Mouse (Mus musculus): ENCODE measurements around the gene Arhgap10.

The Arhgap10 gene

DNA sequence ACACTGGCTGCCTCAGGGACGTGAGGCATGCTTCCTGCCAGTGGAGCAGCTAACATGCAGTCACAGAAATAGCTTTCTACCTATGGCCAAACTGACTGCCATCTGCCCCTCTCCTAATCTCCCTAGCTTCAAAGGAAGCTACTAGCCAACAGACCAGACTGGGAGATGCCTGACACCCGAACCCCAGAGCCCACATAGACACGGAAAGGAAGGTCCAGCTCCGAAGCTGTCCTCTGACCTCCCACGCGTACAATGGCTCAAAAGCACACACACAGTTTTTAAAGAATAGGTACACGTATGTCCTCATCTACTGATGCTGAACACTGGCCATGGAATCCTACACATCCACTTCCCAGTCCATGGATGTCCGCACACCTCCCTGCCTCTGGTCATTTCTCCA lies 2.0 kb downstream of the Arhgap10 start:
- peak; percentile 69 to 73 for DNase-seq

DNA sequence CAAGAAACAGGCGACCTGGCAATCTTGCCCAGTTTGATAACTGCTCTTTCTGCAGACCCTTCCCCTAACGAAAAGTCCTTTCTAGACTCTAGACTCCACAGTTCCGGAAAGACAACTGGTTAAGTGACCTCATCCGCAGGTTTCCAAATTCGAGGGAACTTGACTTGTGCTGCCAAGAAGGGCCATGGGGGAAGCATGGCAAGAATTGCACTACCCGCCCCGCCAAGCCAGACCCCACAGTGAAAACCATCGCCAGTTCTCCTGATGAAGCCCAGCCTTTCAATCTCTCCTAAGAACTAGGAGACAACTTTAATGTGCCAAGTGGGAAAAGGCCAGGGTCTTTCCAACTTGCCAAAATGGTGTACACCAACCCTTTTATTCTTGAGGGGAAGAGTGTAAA lies 2.6 kb downstream of the Arhgap10 start:
- DNase-seq = peak; percentile 79 to 81

- no peak for DNase-seq
These were observed 5.8 kb downstream of the Arhgap10 start for GRCm38 (mm10) chr8:77511750-77512493.

DNA sequence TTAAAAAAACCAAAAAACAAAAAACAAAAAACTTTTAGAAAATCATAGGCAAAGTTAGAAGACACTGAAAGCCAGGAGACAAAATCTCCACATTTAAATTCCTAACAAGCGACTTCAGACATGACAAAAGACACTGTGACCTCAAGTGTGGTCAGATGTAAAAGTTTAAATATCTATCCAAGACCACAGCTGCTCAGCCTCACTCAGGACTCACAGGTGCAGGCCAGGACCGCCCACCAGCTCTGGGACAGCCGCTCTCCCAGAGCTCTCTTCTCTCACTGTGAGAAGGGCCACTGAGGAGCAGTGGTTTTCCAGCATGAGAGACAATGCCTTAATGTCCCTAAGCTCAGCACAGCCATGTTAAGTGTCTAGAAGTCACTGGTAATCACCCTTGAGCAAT lies 7.3 kb downstream of the Arhgap10 start:
- DNase-seq = no peak

DNA sequence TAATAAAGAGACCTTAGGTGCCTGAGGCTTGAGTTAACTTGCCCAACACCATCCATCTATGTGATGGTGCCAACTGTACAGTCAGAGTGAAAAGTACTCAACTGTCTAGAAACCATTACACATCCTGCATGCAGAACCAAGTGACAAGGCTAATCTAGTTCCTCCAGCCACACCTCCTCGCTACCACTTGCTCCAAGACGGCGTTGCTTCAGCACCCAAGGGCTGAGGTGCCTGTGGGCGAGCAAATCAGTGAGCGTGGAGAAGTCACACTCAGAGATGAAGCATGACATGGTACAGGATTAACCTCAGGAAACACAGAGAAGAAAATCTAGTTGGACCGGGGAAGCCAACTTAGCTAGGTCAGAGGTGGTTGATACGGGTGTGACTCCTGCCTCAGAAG lies 8.7 kb downstream of the Arhgap10 start:
- no peak for DNase-seq

DNA sequence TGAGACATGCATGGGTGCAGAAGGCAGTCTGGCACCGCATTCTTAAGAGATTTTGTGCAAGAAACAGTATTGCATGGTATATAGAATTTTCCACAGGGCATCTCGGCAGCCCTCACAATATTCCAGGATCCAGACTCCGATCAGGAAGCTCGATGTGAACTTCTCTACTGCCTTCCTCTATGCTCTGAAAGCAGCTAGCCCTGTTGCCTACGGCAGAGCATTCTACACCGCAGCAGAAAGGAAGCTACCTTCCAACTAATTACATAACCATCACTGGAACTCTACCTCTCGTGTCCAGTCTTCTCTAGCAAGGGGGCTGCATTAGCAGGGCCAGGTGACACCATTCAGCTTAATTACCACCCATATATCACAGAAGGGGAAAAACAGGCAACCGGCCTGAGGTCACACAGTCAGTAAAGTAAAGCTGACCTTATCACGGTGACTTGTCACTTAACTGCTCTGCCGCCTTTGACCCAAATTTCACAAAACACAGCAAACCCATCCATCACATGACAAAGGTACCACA lies 10.2 kb downstream of the Arhgap10 start:
- no peak for DNase-seq

DNA sequence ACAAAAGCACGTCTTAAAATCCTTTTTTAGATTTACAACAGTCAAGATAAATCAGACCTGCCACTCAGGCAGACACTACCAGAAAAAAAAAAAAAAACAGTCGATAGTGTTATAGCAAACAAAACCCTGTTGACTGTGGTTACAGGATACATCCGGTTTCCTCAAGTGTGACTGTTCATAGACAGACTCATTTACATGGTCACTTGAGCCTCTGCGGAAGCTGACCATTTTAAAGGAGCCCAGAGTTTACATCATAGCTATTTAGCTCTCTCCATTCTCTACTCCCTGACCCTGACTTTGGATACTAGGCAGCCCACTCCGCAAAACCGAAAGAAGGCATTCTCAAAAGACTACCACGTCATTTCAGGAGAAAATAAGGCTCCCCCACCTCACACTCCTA lies 11.2 kb downstream of the Arhgap10 start:
- DNase-seq = no peak

DNA sequence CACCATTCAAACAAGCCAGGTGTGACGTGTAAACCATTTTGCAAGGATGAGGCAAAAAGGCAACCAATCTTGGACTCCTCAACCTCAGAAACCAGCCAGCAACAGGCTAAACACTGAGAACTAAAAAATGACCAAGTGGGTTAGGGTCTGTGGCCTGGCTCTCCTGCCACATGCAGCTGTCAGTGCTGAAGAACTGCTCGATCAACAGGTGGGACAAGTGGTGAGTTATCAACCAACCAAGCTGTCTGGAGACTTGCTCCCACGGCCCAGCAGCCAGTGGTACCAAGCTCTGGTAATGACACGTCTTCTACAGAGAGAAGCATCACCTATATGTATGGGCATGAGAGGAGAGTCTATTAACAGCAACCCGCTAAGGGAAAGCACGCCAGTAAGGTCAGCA lies 15.2 kb downstream of the Arhgap10 start:
- no peak for DNase-seq

- no peak for DNase-seq
These were observed 16.6 kb downstream of the Arhgap10 start for GRCm38 (mm10) chr8:77501131-77501530.

DNA sequence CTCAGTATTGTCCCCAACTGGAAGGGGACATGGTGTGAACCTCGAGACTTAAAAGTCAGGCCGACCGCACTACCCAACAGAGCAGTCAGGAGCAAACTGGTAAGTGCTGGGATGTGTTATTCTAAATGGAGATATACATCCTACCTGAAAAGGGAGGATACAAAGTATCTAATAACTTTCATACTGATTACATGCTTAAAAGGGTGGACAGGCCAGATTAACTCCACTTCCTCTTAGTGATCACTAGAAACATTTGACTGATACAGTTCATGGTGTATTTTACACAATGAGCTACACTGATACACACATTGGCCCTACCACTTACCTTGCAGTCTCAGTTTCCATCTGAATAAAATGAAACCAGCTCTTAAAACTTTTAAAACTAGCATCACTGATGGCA lies 17.5 kb downstream of the Arhgap10 start:
- no peak for DNase-seq

- no peak for DNase-seq
These were observed 20.3 kb downstream of the Arhgap10 start for GRCm38 (mm10) chr8:77497442-77497841.

DNA sequence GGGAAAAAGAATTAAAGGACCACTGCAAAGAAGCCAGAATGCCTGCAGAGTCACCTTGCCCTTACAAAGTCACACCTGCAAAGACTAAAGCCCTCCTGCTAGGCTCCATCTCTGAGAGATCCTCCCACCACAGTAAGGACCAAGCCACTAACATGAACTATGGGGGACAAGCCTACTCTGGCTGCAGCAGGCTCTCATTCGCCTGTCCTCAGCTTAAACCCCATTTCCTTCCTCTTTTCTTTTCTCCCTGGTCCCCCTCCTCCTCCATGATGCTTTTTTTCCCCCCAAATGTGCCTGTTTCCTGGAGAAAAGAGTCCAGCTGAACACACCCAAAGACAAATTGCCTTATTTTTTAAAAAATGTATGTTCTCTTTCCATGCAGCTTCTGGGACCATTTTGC lies 21.5 kb downstream of the Arhgap10 start:
- no peak for DNase-seq

DNA sequence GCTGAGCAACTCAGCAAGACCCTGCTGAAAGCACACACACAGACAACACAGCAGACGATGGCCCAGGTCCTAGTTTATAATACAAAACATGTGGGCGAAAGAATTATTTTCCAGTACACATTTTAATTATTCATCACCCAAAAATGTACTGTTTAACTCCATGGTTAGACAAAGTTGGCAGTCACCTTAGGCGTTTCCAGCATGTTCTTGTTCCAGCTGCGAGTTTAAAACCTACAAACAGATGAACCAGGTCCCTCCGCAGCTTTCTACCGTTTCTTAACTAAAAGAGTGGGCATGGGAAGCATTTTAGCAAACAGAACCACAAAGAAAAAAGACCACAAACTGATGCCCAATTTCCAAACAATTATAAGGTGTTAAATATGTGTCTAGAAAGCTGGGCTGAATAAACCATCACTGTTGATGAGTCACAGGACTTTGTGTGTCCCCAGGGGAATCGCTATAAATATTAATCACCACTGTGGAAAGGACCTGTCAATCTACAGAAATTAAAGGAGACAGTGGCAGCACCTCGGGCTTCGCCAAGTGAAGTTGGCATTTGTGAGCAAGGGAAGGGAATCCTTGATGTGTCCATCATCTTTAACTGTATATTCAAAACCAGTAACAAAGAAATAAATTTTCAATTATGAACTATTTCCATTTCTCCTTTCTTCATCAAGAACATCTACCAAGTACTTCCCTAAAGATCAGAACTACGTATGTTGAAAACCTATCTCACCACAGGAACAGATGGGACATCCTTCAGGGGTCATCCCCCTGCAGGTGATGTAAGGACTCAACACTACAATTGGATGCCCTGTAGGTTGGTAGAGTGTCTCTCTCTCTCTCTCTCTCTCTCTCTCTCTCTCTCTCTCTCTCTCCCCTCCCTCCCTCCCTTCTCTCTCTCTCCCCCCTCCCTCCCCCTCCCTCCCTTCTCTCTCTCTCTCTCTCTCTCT lies 23.1 kb downstream of the Arhgap10 start:
- no peak for DNase-seq

GRCm38 (mm10) chr8:77492356-77493058 lies 25.2 kb downstream of the Arhgap10 start:
- DNase-seq = no peak

DNA sequence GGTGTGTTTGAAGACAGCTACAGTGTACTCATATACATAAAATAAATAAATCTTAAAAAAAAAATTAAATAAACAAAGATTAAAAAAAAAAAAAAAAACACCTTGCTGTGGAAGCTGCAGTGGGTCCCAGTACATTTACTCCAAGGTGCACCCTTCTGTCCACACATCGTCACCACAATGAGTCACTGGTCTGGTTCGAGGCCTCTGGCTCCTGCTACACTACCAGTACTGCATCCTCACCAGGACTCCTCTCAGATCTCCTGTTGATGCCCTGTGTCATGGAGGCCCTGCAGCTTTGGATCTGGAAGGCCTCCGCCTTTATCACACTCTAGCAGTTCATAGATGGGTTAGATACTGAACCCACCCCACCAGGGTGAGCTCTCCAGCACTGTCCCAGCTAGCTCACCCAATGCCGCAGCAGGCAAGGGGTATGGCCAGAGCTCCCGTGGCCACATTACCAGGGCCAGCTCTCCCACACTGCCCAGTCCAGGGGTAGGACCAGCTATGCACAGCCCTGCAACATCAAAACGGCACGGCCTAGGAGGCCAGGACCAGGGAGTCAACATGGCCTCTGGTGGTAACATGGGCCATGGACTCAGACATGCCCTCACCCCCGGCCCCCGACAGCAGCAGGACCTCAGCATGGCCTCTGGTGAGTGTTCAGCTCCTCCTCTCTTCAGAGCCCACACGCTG lies 26.4 kb downstream of the Arhgap10 start:
- DNase-seq = no peak

GRCm38 (mm10) chr8:77490095-77490781 lies 27.5 kb downstream of the Arhgap10 start:
- DNase-seq = no peak

DNA sequence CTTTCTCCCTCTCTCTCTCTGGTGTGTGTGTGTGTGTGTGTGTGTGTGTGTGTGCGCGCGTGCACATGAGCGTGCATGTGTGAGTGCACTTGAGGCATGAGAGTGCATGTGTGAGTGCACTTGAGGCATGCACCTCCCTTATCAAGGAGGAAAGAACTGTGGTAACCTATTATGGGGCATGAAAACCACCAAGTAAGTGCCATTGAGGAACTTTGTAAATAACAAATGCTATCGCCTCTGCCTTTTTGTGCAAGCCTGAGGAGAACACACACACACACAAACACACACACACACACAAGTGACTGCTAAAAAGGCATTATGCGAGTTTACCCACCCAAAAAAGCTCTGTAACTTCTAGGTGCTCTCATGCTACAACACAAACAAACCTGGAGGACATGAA lies 28.5 kb downstream of the Arhgap10 start:
- DNase-seq = no peak

- DNase-seq = no peak
These were observed 29.5 kb downstream of the Arhgap10 start for GRCm38 (mm10) chr8:77488215-77488606.

GRCm38 (mm10) chr8:77487590-77488214 lies 30.1 kb downstream of the Arhgap10 start:
- no peak for DNase-seq

- DNase-seq = peak; percentile 20 to 27
These were observed 31.0 kb downstream of the Arhgap10 start for GRCm38 (mm10) chr8:77486749-77487148.

DNA sequence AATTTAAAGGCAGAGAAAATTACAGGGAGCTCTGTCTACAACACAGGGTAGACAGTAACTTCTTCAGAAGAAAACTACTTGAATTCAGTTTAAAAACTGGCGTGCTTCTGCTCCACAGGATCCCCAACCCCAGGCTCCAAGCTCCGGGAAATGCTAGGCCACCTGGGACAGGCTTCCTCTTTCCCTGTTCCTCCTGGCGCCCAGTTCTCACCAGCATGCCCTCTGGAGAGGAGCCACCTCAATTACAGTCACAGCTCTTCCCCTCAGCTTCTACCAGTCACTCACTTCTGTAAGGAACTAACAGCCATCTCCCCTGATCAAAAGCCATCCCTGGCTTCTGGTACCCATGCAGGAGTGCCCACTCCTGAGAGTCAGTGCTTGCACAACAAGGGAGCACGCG lies 32.9 kb downstream of the Arhgap10 start:
- DNase-seq = peak; percentile 32 to 40
